Mouse (Mus musculus) adrenal gland, postnatal 25 days (tissue): ENCODE data around the gene Mmp14. TPM values are rescaled to one million over a fixed set of nuclear protein-coding genes. Genes with fewer than 3 reads are reported as not detected.

Experiments
- DNase-seq: peaks from one replicate; pipeline ENCODE4 v3.0.0; 2021; ENCODE audit warnings: mixed read lengths
- long read RNA-seq: library from polyadenylated mRNA; stranded (forward); transcript quantifications from one replicate; pipeline ENCODE4 v2.0.0, GENCODE M21; 2021
- total RNA-seq: library from RNA; stranded (reverse); gene quantifications from 2 replicates; pipeline ENCODE4 v1.2.3, GENCODE M21; 2021

Mmp14 gene
- 56.4 and 68.5 TPM in 2 replicates for total RNA-seq
- long read RNA-seq, transcript Mmp14-201 (10 exons, 2,596 nt), result major isoform, 34 of 43 reads
- long read RNA-seq, partial matches to known transcripts, result 4 of 43 reads
- long read RNA-seq, other reads (novel, unspliced or antisense), result 5 of 43 reads

DNA sequence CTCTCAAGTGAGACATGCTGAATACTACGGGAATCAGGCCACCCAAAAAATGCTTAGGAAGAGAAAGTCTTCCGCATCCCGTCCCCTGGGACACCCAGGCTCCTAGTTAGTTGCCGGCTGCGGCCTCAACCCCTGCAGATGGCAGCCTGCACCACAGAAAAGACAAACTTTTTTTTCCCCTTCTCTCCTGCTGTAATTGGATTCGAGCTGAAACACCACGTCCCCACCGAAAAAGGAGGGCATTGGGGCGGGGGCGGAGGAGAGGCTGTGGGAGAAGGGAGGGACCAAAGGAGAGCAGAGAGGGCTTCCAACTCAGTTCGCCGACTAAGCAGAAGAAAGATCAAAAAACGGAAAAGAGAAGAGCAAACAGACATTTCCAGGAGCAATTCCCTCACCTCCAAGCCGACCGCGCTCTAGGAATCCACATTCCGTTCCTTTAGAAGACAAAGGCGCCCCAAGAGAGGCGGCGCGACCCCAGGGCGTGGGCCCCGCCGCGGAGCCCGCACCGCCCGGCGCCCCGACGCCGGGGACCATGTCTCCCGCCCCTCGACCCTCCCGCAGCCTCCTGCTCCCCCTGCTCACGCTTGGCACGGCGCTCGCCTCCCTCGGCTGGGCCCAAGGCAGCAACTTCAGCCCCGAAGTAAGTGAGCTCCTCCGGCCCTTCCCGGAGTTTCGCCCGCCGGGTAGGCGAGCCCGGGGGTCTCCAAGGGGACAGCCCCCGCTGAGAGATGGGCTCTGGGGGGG lies at the start of gene Mmp14:
Gene Mmp14 (plus strand): TSS at position 279 of the 744 bp plus-strand sequence.
- peak; percentile 74 for DNase-seq

GRCm38 (mm10) chr14:54381816-54382215 lies 49.6 kb upstream of the Mmp14 start:
- no peak for DNase-seq

GRCm38 (mm10) chr14:54382641-54383040 lies 48.8 kb upstream of the Mmp14 start:
- DNase-seq, result no peak

DNA sequence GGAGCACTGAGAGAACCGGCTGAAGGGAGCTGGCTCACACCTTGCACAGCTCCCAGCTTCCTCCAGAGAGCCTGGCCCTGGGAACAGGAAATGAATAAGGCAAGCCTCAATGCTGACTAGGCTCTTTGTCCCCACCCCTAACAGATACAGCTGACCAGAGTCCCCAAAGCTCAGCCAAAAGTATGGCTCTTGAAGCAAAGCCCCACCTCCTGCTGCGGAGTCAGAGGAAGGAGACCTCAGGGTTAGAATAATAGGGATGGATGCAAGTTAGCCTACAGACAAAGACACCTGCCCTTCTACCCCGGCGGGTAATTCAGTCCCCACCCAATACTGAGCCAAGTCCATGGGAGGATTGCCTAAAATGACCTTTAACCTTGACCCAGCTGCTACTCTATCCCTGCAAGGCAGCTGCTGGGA lies 48.0 kb upstream of the Mmp14 start:
- no peak for DNase-seq

- no peak for DNase-seq
Observed at GRCm38 (mm10) chr14:54384396-54384795, 47.0 kb upstream of the Mmp14 start.

DNA sequence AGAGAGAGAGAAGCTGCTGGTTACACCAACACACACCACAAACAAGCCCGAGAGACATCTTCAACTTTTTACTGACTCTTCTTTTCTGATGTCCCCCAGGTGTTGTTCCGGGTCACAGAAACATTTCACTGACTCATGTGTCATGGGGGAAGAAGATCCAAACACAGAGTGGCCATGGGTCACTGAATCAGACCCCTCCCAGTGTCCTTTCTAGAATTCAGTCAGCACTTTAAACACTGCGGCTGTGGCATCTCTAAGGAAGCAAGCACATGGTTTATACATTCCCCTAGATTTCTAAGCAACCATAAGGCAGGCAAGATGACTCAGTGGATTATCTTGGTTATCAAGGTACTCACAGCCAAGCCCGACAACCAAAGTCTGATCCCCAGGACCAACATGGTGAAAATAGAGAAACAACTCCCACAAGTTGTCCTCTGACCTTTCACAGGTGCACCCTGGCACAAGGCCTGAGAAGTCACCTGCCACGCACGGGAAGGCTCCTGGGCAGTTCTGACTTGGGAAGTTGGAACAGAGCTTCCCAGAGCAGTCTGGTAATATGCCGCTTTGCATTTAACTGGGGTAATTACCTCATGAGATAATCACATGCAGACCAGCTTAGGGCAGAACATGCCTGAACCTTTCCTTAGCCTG lies 45.3 kb upstream of the Mmp14 start:
- no peak for DNase-seq

GRCm38 (mm10) chr14:54387546-54387945 lies 43.9 kb upstream of the Mmp14 start:
- DNase-seq, result no peak

DNA sequence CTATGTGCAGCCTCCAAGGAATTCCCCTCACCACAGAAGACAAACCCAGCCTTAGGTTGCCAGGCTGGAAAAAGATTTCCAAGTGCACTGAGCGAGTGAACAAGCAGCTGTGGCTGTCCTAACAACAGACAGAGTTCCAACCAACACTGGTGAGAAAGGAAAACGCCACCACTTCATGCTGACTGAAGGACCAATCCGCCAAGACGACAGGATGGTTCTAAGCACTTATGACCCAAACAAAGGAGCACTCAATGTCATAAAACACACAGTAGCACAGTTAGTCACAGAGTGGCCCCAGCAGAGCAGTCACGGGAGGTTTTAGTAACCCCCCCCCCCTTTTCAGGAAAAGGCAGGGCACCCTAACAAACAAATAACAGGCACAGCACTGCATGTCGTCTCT lies 40.6 kb upstream of the Mmp14 start:
- DNase-seq, result no peak

GRCm38 (mm10) chr14:54393794-54394193 lies 37.6 kb upstream of the Mmp14 start:
- DNase-seq, result no peak

- DNase-seq, result no peak
Observed at GRCm38 (mm10) chr14:54394309-54394708, 37.1 kb upstream of the Mmp14 start.

GRCm38 (mm10) chr14:54396685-54397084 lies 34.7 kb upstream of the Mmp14 start:
- DNase-seq, result no peak

DNA sequence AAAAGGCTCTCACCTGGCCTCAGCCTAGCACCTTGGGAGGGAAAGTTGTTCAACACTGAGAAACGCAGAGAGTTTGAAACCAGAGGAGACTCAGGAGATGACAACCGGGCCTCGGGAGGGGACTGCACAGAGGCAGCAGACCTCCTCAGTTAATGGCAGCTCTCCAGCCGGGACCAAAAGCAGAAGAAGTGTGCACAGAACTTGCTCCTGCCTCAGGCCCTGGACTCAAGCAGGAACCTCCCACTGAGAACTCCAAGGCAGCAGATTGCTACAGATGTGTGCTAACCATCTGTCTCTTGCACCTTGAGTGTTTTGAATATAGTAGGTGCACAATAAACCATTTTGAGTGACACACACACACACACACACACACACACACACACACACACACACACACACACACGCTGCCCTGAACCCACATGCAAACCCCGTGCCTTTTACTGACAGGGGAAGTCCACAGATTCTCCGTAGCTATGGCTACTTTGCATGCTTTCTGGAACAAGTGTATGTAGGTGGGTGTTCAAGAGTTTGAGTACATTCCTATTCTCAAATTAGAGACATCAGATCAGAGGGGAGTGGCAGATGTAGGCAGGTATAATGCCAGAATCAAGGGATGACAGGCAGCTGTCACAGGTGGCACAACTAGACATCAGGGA lies 33.4 kb upstream of the Mmp14 start:
- DNase-seq, result no peak

DNA sequence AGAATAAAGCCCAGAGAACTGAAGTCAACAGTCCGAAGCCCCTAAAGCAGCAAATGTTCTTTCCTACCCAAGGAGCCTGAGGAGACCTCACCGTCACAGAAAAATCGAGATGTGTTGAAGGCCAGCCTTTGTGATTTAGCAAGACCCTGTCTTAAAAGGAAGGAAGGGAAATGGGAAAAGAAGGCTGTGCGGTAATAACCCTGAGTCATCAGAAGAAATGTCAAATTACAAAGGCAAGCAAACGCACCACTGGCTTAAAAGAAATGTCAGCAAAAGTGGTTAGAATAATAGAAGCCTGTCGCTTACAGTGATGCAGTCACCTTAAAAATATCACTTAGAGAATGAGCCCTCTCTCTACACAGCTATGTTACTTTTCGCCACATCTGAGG lies 32.9 kb upstream of the Mmp14 start:
- no peak for DNase-seq

DNA sequence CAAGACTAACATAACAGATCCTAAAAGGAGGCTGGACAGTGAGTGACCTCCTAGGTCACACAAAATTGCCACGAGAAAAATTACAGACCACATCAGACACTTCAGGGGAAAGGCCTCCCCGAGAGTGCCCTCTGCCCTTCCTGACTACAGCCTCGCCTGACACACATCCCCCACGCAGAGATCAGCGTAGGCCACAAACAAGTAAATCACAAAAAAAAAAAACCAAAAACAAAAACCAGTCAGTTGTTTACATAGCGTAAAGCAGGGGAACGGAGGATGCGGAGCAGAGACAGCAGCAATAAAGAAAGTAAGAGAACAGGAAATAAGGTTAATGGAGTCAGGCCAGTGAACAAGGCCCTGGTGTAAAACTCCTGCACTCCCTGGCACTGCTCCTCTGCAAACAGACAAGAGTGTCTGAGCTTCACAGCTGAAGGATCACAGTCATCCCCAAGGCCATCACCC lies 32.5 kb upstream of the Mmp14 start:
- no peak for DNase-seq

DNA sequence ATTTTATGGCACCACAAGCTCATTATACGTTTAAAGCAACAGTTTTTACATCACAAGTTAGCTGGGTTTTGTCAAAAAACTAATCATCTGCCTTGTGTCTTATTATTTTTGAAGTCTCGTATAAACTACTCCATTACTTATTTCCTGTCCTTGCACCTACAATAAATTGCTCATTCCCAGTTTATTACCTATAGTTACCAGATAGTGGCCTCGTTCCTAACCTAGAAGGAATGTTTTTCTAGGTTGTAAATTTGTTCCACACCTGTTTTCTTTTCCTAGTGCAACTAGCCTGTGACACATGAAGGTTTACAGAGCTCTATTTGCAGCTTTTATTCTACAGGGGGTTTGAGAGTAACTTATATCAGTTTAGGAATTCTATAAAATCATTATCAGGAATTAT lies 29.7 kb upstream of the Mmp14 start:
- DNase-seq, result no peak

- DNase-seq, result no peak
Observed at GRCm38 (mm10) chr14:54408336-54409056, 22.9 kb upstream of the Mmp14 start.

GRCm38 (mm10) chr14:54409057-54409645 lies 22.3 kb upstream of the Mmp14 start:
- DNase-seq, result no peak

- DNase-seq, result no peak
Observed at GRCm38 (mm10) chr14:54409980-54410810, 21.2 kb upstream of the Mmp14 start.

DNA sequence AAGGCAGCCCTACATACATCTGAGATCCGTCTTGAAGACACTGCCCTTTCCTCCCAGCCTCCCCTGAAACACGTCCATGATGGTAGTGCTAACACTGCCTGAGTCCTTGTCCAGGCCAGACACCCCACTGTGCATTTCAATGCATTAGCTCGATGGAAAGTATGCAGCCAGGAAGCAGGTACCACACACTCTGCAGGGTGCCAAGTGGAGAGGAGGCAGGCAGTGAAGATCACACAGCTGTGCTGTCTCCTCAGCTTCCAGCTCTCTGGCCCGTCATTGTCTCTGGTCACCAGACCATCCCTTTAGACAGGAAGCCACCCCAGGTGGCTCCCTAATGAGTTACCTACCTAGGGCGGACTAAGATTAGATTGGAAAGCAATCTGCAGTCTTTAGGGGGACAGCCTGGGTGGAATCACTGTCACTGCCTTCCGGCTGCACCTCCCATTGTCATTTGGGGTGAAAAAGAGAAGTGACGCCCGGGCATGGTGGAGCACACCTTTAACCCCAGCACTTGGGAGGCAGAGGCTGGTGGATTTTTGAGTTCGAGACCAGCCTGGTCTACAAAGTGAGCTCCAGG lies 19.3 kb upstream of the Mmp14 start:
- DNase-seq, result no peak

- peak; percentile 31 for DNase-seq
Observed at GRCm38 (mm10) chr14:54412629-54413170, 18.7 kb upstream of the Mmp14 start.
